Mouse (Mus musculus): ENCODE results near the gene Lamtor2. TPM values are rescaled to one million over a fixed set of nuclear protein-coding genes. Genes with fewer than 3 reads are reported as not detected.
A peak's percentile ranks its signal among the peaks of the same experiment; 100 is the strongest.
"Not testable (repeated sequence)": the region's sequence is repeated elsewhere in the genome, so short reads cannot be mapped to it uniquely, and the experiment has no call there.

Lamtor2 gene
- polyA plus RNA-seq, 1 experiment from 2014 or later, result 81.7 TPM

DNA sequence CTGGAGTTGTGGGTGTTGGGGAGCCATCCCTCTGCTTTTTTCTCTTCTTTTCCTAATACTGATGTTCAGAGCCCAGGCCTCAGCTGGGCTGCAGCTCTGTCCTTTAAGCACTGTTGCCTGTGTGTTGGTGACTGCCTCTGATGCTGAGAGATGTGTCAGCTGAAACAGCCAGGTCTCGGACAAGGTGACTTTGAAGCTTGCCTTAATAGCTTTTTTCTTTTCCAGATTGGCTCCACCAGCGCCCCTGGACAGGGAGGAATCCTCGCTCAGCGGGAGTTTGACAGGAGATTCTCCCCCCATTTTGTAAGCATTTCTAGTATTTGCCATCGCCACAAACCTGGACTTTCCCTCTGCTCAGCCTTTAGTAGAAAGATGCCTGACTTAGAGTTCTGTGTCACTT lies 33.8 kb upstream of the Lamtor2 start:
- 0 out of 2 replicates have a peak, but pooled peaks cover 3% of the 10 kb centered on the region for H3K4me1 ChIP-seq (ENCODE audit: control insufficient read depth, insufficient read depth, low read length)
- no peak overlapping the region for H3K4me2 ChIP-seq (replicated peaks; ENCODE audit: low read depth, low read length)
- WGBS, result 93% methylated on average over 5 of the region's 5 CpGs
- H3K4me3 ChIP-seq (ENCODE audit: low read length), result no peak overlapping the region
- no peaks in the 10 kb centered on the region for H3K27me3 ChIP-seq (ENCODE audit: control insufficient read depth, insufficient read depth, low read length)
- H3K27ac ChIP-seq (ENCODE audit: low read depth, low read length), result no peak overlapping the region
- no peaks in the 10 kb centered on the region for H3K9me3 ChIP-seq (ENCODE audit: control insufficient read depth, low read length)
- H3K36me3 ChIP-seq (ENCODE audit: control insufficient read depth, insufficient read depth, low read length), result peaks cover 51% of the 10 kb centered on the region
- ATAC-seq (ENCODE audit: low FRiP score, low TSS enrichment), result no peak
- H3K9ac ChIP-seq (ENCODE audit: low read depth, low read length), result no peak overlapping the region

GRCm38 (mm10) chr3:88585769-88586168 lies 32.9 kb upstream of the Lamtor2 start:
- no peak for ATAC-seq (ENCODE audit: low FRiP score, low TSS enrichment)
- no peak overlapping the region for H3K27ac ChIP-seq (ENCODE audit: low read depth, low read length)
- peaks cover 59% of the 10 kb centered on the region for H3K36me3 ChIP-seq (ENCODE audit: control insufficient read depth, insufficient read depth, low read length)
- no peak overlapping the region for H3K9ac ChIP-seq (ENCODE audit: low read depth, low read length)
- H3K4me2 ChIP-seq (replicated peaks; ENCODE audit: low read depth, low read length), result no peak overlapping the region
- H3K27me3 ChIP-seq (ENCODE audit: control insufficient read depth, insufficient read depth, low read length), result no peaks in the 10 kb centered on the region
- H3K4me3 ChIP-seq (ENCODE audit: low read length), result no peak overlapping the region
- 0 out of 2 replicates have a peak, but pooled peaks cover 3% of the 10 kb centered on the region for H3K4me1 ChIP-seq (ENCODE audit: control insufficient read depth, insufficient read depth, low read length)
- 94% methylated on average over 6 of the region's 6 CpGs for WGBS
- H3K9me3 ChIP-seq (ENCODE audit: control insufficient read depth, low read length), result no peaks in the 10 kb centered on the region

- 0% methylated on average over 34 of the region's 34 CpGs for WGBS
- Histone ChIP-seq H3K36me3 (ENCODE audit: control insufficient read depth, insufficient read depth, low read length) (peaks cover 25% of the 10 kb centered on the region; the same call in 1 of the 2 replicates), H3K27me3 (ENCODE audit: control insufficient read depth, insufficient read depth, low read length) (no peaks in the 10 kb centered on the region), H3K4me3 (ENCODE audit: low read length) (peak overlapping the region; percentile 95), H3K27ac (ENCODE audit: low read depth, low read length) (no peak overlapping the region; the same call in 1 of the 2 replicates), H3K9ac (ENCODE audit: low read depth, low read length) (peak overlapping the region; percentile 87), H3K4me1 (ENCODE audit: control insufficient read depth, insufficient read depth, low read length) (peaks cover 4% of the 10 kb centered on the region; the same call in 1 of the 2 replicates), H3K4me2 (replicated peaks; ENCODE audit: low read depth, low read length) (peak overlapping the region; percentile 68), H3K9me3 (ENCODE audit: control insufficient read depth, low read length) (no peaks in the 10 kb centered on the region)
- ATAC-seq (ENCODE audit: low FRiP score, low TSS enrichment), result peak; percentile 82; the same call in 1 of the 2 replicates
Measured at GRCm38 (mm10) chr3:88579454-88580117, 26.7 kb upstream of the Lamtor2 start.

DNA sequence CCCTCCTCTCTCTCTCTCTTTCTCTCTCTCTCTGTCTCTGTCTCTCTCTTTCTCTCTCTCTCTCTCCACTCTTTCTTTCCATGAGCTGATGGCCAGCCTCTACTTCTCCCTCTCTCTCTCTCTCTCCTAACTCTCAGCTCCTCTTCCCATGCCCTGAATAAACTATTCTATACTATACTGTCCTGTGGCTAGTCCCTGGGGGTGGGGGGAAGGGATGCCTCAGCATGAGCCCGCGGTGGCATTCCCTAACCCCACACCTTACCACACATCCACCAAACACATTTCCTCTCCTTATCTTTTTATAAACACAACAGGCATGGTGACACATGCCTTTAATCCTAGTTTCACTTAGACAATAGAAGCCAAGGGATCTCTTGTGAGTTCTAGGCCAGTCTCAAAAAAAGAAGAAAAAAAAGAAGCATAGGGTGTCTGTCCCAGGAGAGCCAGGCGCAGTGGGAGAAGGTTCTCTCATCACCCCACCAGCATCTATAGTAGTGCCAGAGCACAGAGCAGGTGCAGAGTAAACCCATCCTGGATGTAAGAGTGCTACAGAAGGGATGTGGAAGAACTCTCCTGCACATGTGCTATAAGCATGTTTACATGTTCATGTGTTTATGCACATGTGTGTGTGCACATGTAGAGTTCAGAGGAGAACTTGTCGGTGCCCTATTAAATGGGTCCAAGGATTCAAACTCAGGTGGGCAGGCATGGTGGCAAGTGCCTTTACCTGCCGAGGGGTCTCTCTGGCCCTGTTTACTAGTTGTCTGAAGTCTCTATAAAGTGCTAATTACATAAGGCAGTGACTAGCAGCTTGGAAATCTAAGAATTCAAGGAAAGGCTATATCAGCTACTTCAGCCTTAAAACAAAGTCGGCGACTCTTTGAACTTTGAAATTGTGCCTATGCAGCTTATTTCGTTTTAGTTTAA lies 25.9 kb upstream of the Lamtor2 start:
- peak overlapping the region; percentile 68 for H3K4me2 ChIP-seq (replicated peaks; ENCODE audit: low read depth, low read length)
- H3K9ac ChIP-seq (ENCODE audit: low read depth, low read length), result peak overlapping the region; percentile 87; the same call in 1 of the 2 replicates
- H3K9me3 ChIP-seq (ENCODE audit: control insufficient read depth, low read length), result no peaks in the 10 kb centered on the region
- no peak overlapping the region for H3K27ac ChIP-seq (ENCODE audit: low read depth, low read length)
- 50% methylated on average over 8 of the region's 8 CpGs for WGBS
- H3K36me3 ChIP-seq (ENCODE audit: control insufficient read depth, insufficient read depth, low read length), result peaks cover 21% of the 10 kb centered on the region; the same call in 1 of the 2 replicates
- H3K4me3 ChIP-seq (ENCODE audit: low read length), result peak overlapping the region; percentile 95
- peaks cover 4% of the 10 kb centered on the region; the same call in 1 of the 2 replicates for H3K4me1 ChIP-seq (ENCODE audit: control insufficient read depth, insufficient read depth, low read length)
- no peaks in the 10 kb centered on the region for H3K27me3 ChIP-seq (ENCODE audit: control insufficient read depth, insufficient read depth, low read length)
- no peak; the same call in 1 of the 2 replicates for ATAC-seq (ENCODE audit: low FRiP score, low TSS enrichment)

- H3K36me3 ChIP-seq (ENCODE audit: control insufficient read depth, insufficient read depth, low read length), result peaks cover 18% of the 10 kb centered on the region; the same call in 1 of the 2 replicates
- H3K4me3 ChIP-seq (ENCODE audit: low read length); H3K9ac ChIP-seq (ENCODE audit: low read depth, low read length); H3K9me3 ChIP-seq (ENCODE audit: control insufficient read depth, low read length); H3K27me3 ChIP-seq (ENCODE audit: control insufficient read depth, insufficient read depth, low read length); ATAC-seq (ENCODE audit: low FRiP score, low TSS enrichment); H3K4me1 ChIP-seq (ENCODE audit: control insufficient read depth, insufficient read depth, low read length); H3K4me2 ChIP-seq (replicated peaks; ENCODE audit: low read depth, low read length); H3K27ac ChIP-seq (ENCODE audit: low read depth, low read length): not testable (repeated sequence)
- WGBS, result 85% methylated on average over 5 of the region's 5 CpGs
Measured at GRCm38 (mm10) chr3:88577846-88578245, 25.0 kb upstream of the Lamtor2 start.

GRCm38 (mm10) chr3:88575540-88575939 lies 22.7 kb upstream of the Lamtor2 start, which contains the start of gene Ssr2:
Ssr2 (plus strand) TSS chr3:88575876.
- no peak for ATAC-seq (ENCODE audit: low FRiP score, low TSS enrichment)
- Histone ChIP-seq H3K4me1 (ENCODE audit: control insufficient read depth, insufficient read depth, low read length) (peaks cover 4% of the 10 kb centered on the region; the same call in 1 of the 2 replicates), H3K4me2 (replicated peaks; ENCODE audit: low read depth, low read length) (no peak within 1 kb of the TSS), H3K27ac (ENCODE audit: low read depth, low read length) (no peak within 1 kb of the TSS), H3K27me3 (ENCODE audit: control insufficient read depth, insufficient read depth, low read length) (no peaks in the 10 kb centered on the region), H3K9ac (ENCODE audit: low read depth, low read length) (no peak within 1 kb of the TSS), H3K36me3 (ENCODE audit: control insufficient read depth, insufficient read depth, low read length) (no peaks in the 10 kb centered on the region), H3K4me3 (ENCODE audit: low read length) (no peak within 1 kb of the TSS), H3K9me3 (ENCODE audit: control insufficient read depth, low read length) (no peaks in the 10 kb centered on the region)
- WGBS, result 74% methylated on average over 3 of the region's 3 CpGs

- Histone ChIP-seq H3K4me1 (ENCODE audit: control insufficient read depth, insufficient read depth, low read length) (no peaks in the 10 kb centered on the region), H3K9me3 (ENCODE audit: control insufficient read depth, low read length) (no peaks in the 10 kb centered on the region), H3K9ac (ENCODE audit: low read depth, low read length) (no peak overlapping the region), H3K4me2 (replicated peaks; ENCODE audit: low read depth, low read length) (no peak overlapping the region), H3K27ac (ENCODE audit: low read depth, low read length) (no peak overlapping the region), H3K27me3 (ENCODE audit: control insufficient read depth, insufficient read depth, low read length) (no peaks in the 10 kb centered on the region), H3K4me3 (ENCODE audit: low read length) (no peak overlapping the region), H3K36me3 (ENCODE audit: control insufficient read depth, insufficient read depth, low read length) (peaks cover 14% of the 10 kb centered on the region)
- ATAC-seq (ENCODE audit: low FRiP score, low TSS enrichment), result no peak
- 87% methylated on average over 2 of the region's 2 CpGs for WGBS
Measured at GRCm38 (mm10) chr3:88573810-88574209, 20.9 kb upstream of the Lamtor2 start.

GRCm38 (mm10) chr3:88572835-88573234 lies 20.0 kb upstream of the Lamtor2 start:
- H3K4me2 ChIP-seq (replicated peaks; ENCODE audit: low read depth, low read length), result no peak overlapping the region
- 60% methylated on average over 2 of the region's 2 CpGs for WGBS
- peaks cover 24% of the 10 kb centered on the region for H3K36me3 ChIP-seq (ENCODE audit: control insufficient read depth, insufficient read depth, low read length)
- no peak overlapping the region for H3K4me3 ChIP-seq (ENCODE audit: low read length)
- H3K27me3 ChIP-seq (ENCODE audit: control insufficient read depth, insufficient read depth, low read length), result no peaks in the 10 kb centered on the region
- no peak for ATAC-seq (ENCODE audit: low FRiP score, low TSS enrichment)
- no peak overlapping the region for H3K9ac ChIP-seq (ENCODE audit: low read depth, low read length)
- no peaks in the 10 kb centered on the region for H3K9me3 ChIP-seq (ENCODE audit: control insufficient read depth, low read length)
- no peaks in the 10 kb centered on the region for H3K4me1 ChIP-seq (ENCODE audit: control insufficient read depth, insufficient read depth, low read length)
- no peak overlapping the region for H3K27ac ChIP-seq (ENCODE audit: low read depth, low read length)

Measured in kidney, embryonic 14.5 days (tissue).